Mouse (Mus musculus): Measurements from ENCODE around the gene Fgf6. TPM values are rescaled to one million over a fixed set of nuclear protein-coding genes. Genes with fewer than 3 reads are reported as not detected.

Fgf6 gene
- polyA plus RNA-seq, 1 experiment from 2014 or later = 0.08 TPM

Other genes with a start within 250 kb of the Fgf6 start
- 329 and 410 TPM in 2 replicates for gene Ndufa9, start 166.4 kb upstream of the Fgf6 start, polyA plus RNA-seq (2015; fragmentation: Nextera tagmentation; extraction: Ambion mirVana)
- gene Akap3, start 162.5 kb upstream of the Fgf6 start, polyA plus RNA-seq (2015; fragmentation: Nextera tagmentation; extraction: Ambion mirVana) = not detected in 2 replicates
- 0.29 TPM in 1 of 2 replicates, not detected in the other for gene Dyrk4, start 93.7 kb upstream of the Fgf6 start, polyA plus RNA-seq (2015; fragmentation: Nextera tagmentation; extraction: Ambion mirVana)
- gene Rad51ap1, start 76.0 kb upstream of the Fgf6 start, polyA plus RNA-seq (2015; fragmentation: Nextera tagmentation; extraction: Ambion mirVana) = 27.7 and 32.9 TPM in 2 replicates
- 12.0 TPM in 2 replicates for gene D6Wsu163e, start 75.6 kb upstream of the Fgf6 start, polyA plus RNA-seq (2015; fragmentation: Nextera tagmentation; extraction: Ambion mirVana)
- gene Fgf23, start 57.3 kb downstream of the Fgf6 start, polyA plus RNA-seq (2015; fragmentation: Nextera tagmentation; extraction: Ambion mirVana) = 0.24 TPM in 2 replicates
- gene Tigar, start 94.0 kb downstream of the Fgf6 start, polyA plus RNA-seq (2015; fragmentation: Nextera tagmentation; extraction: Ambion mirVana) = 6.2 and 7.8 TPM in 2 replicates
- 482 and 541 TPM in 2 replicates for gene Ccnd2, start 136.6 kb downstream of the Fgf6 start, polyA plus RNA-seq (2015; fragmentation: Nextera tagmentation; extraction: Ambion mirVana)